Mouse (Mus musculus) MEL (cell line): ENCODE data around the gene Daam2.

Experiments used
- CHD2 ChIP-seq: IDR thresholded peaks from 2 replicates; pipeline ENCODE4 v1.6.1; 2011; ENCODE audit warnings: low read length, improper control_type of control experiment
- CTCF ChIP-seq, 3 experiments: IDR thresholded peaks in 2 of 3; conservative IDR thresholded peaks in 1 of 3; 2 replicates each; pipeline ENCODE4 v1.5.1; 2011 to 2012; ENCODE audit warnings: low read length in 3 of 3, low read depth in 2 of 3, mild to moderate bottlenecking in 2 of 3, improper control_type of control experiment in 1 of 3, inconsistent platforms in 1 of 3, mixed read lengths in 1 of 3, moderate library complexity in 1 of 3; ENCODE audit not compliant: control insufficient read depth in 1 of 3, insufficient read depth in 1 of 3, poor library complexity in 1 of 3, severe bottlenecking in 1 of 3
- EP300 ChIP-seq, 2 experiments: IDR thresholded peaks; 2 replicates each; pipeline ENCODE4 v1.6.1; 2011; ENCODE audit warnings: improper control_type of control experiment in 2 of 2, low read length in 2 of 2, low read depth in 1 of 2, mild to moderate bottlenecking in 1 of 2
- MAX ChIP-seq: IDR thresholded peaks from 2 replicates; pipeline ENCODE4 v1.6.1; 2011; ENCODE audit warnings: low read length, improper control_type of control experiment
- NRF1 ChIP-seq: IDR thresholded peaks from 2 replicates; pipeline ENCODE4 v1.6.1; 2014; ENCODE audit warnings: low read depth, mild to moderate bottlenecking, inconsistent platforms, low read length, improper control_type of control experiment, moderate library complexity; ENCODE audit not compliant: poor library complexity, insufficient read depth, severe bottlenecking
- POLR2A ChIP-seq, 2 experiments: IDR thresholded peaks; 2 replicates each; pipeline ENCODE4 v1.6.1; 2011 to 2012; ENCODE audit warnings: low read length in 2 of 2, mild to moderate bottlenecking in 2 of 2, control low read depth in 1 of 2, improper control_type of control experiment in 1 of 2, low read depth in 1 of 2, moderate library complexity in 1 of 2; ENCODE audit not compliant: control insufficient read depth in 1 of 2, insufficient read depth in 1 of 2, poor library complexity in 1 of 2
- RAD21 ChIP-seq: IDR thresholded peaks from 2 replicates; pipeline ENCODE4 v1.6.1; 2011; ENCODE audit warnings: mild to moderate bottlenecking, low read depth, low read length, improper control_type of control experiment
- TBP ChIP-seq: IDR thresholded peaks from 2 replicates; pipeline ENCODE4 v1.8.0; 2011; ENCODE audit warnings: low read depth, low read length, improper control_type of control experiment
- ZMIZ1 ChIP-seq: IDR thresholded peaks from 2 replicates; pipeline ENCODE4 v1.6.1; 2012; ENCODE audit warnings: low read depth, mild to moderate bottlenecking, inconsistent platforms, low read length, improper control_type of control experiment, moderate library complexity

- TF ChIP-seq MAX: no peak
- TF ChIP-seq CTCF (IDR thresholded peaks at IDR 0.05 in 2 of 3, conservative IDR thresholded peaks at IDR 0.05 in 1 of 3; ENCODE audit: control insufficient read depth in 1 of 3, insufficient read depth in 1 of 3, low read depth in 2 of 3, low read length in 3 of 3, poor library complexity in 1 of 3, severe bottlenecking in 1 of 3): no peak
- TF ChIP-seq RAD21: no peak
- no peak for TF ChIP-seq EP300 (IDR thresholded peaks at IDR 0.05; ENCODE audit: low read depth in 1 of 2, low read length in 2 of 2)
- TF ChIP-seq ZMIZ1: no peak
- no peak for TF ChIP-seq NRF1
- TF ChIP-seq POLR2A (IDR thresholded peaks at IDR 0.05; ENCODE audit: control insufficient read depth in 1 of 2, insufficient read depth in 1 of 2, low read depth in 1 of 2, low read length in 2 of 2, poor library complexity in 1 of 2): no peak
- TF ChIP-seq CHD2: no peak
- no peak for TF ChIP-seq TBP
Observed at GRCm38 (mm10) chr17:49607351-49608027, 43.3 kb upstream of the Daam2 start.
